Mouse (Mus musculus): ENCODE measurements around the gene Gm26558. TPM values are rescaled to one million over a fixed set of nuclear protein-coding genes. Genes with fewer than 3 reads are reported as not detected.

Gm26558 gene
- polyA plus RNA-seq, 1 experiment from 2014 or later: 0.77 TPM

- H3K9ac ChIP-seq: no peak overlapping the region
- H3K9me3 ChIP-seq (replicated peaks): no peaks in the 10 kb centered on the region
- H3K4me2 ChIP-seq: no peak overlapping the region
- no peaks in the 10 kb centered on the region for H3K4me1 ChIP-seq (replicated peaks)
- no peak overlapping the region for H3K4me3 ChIP-seq (replicated peaks)
- H3K27ac ChIP-seq (replicated peaks): no peak overlapping the region
- H3K27me3 ChIP-seq: no peaks in the 10 kb centered on the region
- ATAC-seq (ENCODE audit: insufficient read depth): no peak
- WGBS (ENCODE audit: insufficient replicate concordance): 19% methylated on average over 6 of the region's 6 CpGs
- no peaks in the 10 kb centered on the region for H3K36me3 ChIP-seq (replicated peaks)
Observed at GRCm38 (mm10) chr2:70620225-70620624, 41.7 kb downstream of the Gm26558 start.

GRCm38 (mm10) chr2:70619232-70619835 lies 42.6 kb downstream of the Gm26558 start:
- no peak overlapping the region for H3K4me3 ChIP-seq (replicated peaks)
- 76% methylated on average over 6 of the region's 6 CpGs for WGBS (ENCODE audit: insufficient replicate concordance)
- no peaks in the 10 kb centered on the region for H3K36me3 ChIP-seq (replicated peaks)
- no peaks in the 10 kb centered on the region for H3K9me3 ChIP-seq (replicated peaks)
- ATAC-seq (ENCODE audit: insufficient read depth): no peak
- no peaks in the 10 kb centered on the region for H3K27me3 ChIP-seq
- no peak overlapping the region for H3K27ac ChIP-seq (replicated peaks)
- no peaks in the 10 kb centered on the region for H3K4me1 ChIP-seq (replicated peaks)
- H3K4me2 ChIP-seq: no peak overlapping the region
- H3K9ac ChIP-seq: no peak overlapping the region

GRCm38 (mm10) chr2:70616617-70617016 lies 45.3 kb downstream of the Gm26558 start:
- no peak overlapping the region for H3K4me3 ChIP-seq (replicated peaks)
- no peaks in the 10 kb centered on the region for H3K27me3 ChIP-seq
- H3K9ac ChIP-seq: no peak overlapping the region
- 52% methylated on average over 3 of the region's 3 CpGs for WGBS (ENCODE audit: insufficient replicate concordance)
- no peak overlapping the region for H3K4me2 ChIP-seq
- H3K36me3 ChIP-seq (replicated peaks): no peaks in the 10 kb centered on the region
- no peak for ATAC-seq (ENCODE audit: insufficient read depth)
- no peaks in the 10 kb centered on the region for H3K4me1 ChIP-seq (replicated peaks)
- H3K27ac ChIP-seq (replicated peaks): no peak overlapping the region
- no peaks in the 10 kb centered on the region for H3K9me3 ChIP-seq (replicated peaks)

GRCm38 (mm10) chr2:70616076-70616475 lies 45.8 kb downstream of the Gm26558 start:
- no peak overlapping the region for H3K4me2 ChIP-seq
- no peak overlapping the region for H3K4me3 ChIP-seq (replicated peaks)
- no peak for ATAC-seq (ENCODE audit: insufficient read depth)
- H3K4me1 ChIP-seq (replicated peaks): no peaks in the 10 kb centered on the region
- H3K27me3 ChIP-seq: no peaks in the 10 kb centered on the region
- H3K9me3 ChIP-seq (replicated peaks): no peaks in the 10 kb centered on the region
- H3K9ac ChIP-seq: no peak overlapping the region
- 41% methylated on average over 2 of the region's 2 CpGs for WGBS (ENCODE audit: insufficient replicate concordance)
- no peaks in the 10 kb centered on the region for H3K36me3 ChIP-seq (replicated peaks)
- H3K27ac ChIP-seq (replicated peaks): no peak overlapping the region

- no peaks in the 10 kb centered on the region for H3K4me1 ChIP-seq (replicated peaks)
- H3K4me2 ChIP-seq: no peak overlapping the region
- H3K9me3 ChIP-seq (replicated peaks): no peaks in the 10 kb centered on the region
- no peak for ATAC-seq (ENCODE audit: insufficient read depth)
- no peaks in the 10 kb centered on the region for H3K27me3 ChIP-seq
- no peak overlapping the region for H3K27ac ChIP-seq (replicated peaks)
- no peaks in the 10 kb centered on the region for H3K36me3 ChIP-seq (replicated peaks)
- WGBS (ENCODE audit: insufficient replicate concordance): 54% methylated on average over 7 of the region's 7 CpGs
- H3K9ac ChIP-seq: no peak overlapping the region
- no peak overlapping the region for H3K4me3 ChIP-seq (replicated peaks)
Observed at GRCm38 (mm10) chr2:70614745-70615351, 47.1 kb downstream of the Gm26558 start.

Other genes with a start within 250 kb of the Gm26558 start
- gene Sp5, start 187.2 kb downstream of the Gm26558 start, polyA plus RNA-seq (2015; fragmentation: Nextera tagmentation; extraction: Ambion mirVana): 0.09 TPM in 1 of 2 replicates, not detected in the other
- gene Erich2, start 153.3 kb downstream of the Gm26558 start, polyA plus RNA-seq (2015; fragmentation: Nextera tagmentation; extraction: Ambion mirVana): not detected in 2 replicates
- gene Gad1, start 109.0 kb downstream of the Gm26558 start, polyA plus RNA-seq (2015; fragmentation: Nextera tagmentation; extraction: Ambion mirVana): 0.06 and 0.08 TPM in 2 replicates
- gene Gorasp2, start 532 bp downstream of the Gm26558 start, polyA plus RNA-seq (2015; fragmentation: Nextera tagmentation; extraction: Ambion mirVana): 55.9 and 57.8 TPM in 2 replicates
- 29.0 and 30.1 TPM in 2 replicates for gene Tlk1, start 163.6 kb upstream of the Gm26558 start, polyA plus RNA-seq (2015; fragmentation: Nextera tagmentation; extraction: Ambion mirVana)